Mouse (Mus musculus) embryonic facial prominence, embryonic 12.5 days (tissue): Measurements from ENCODE around the gene Ctnnd2. TPM values are rescaled to one million over a fixed set of nuclear protein-coding genes. Genes with fewer than 3 reads are reported as not detected.

Source experiments
- ATAC-seq: fragments of 200-750 bp; cut with Nextera tagmentation; 2 replicates; pipeline ENCODE4 v1.8.0; 2017; ENCODE audit not compliant: insufficient number of reproducible peaks, insufficient read depth, low FRiP score, low TSS enrichment
- H3K27ac ChIP-seq: fragments of 300-500 bp; sonication (generic); 2 replicates; pipeline ENCODE4 v1.5.1; 2016; ENCODE audit warnings: mild to moderate bottlenecking
- H3K27me3 ChIP-seq: fragments of 300-500 bp; sonication (generic); 2 replicates; pipeline ENCODE4 v1.6.1; 2016; ENCODE audit warnings: mild to moderate bottlenecking, moderate library complexity
- H3K36me3 ChIP-seq: fragments of 300-500 bp; sonication (generic); 2 replicates; pipeline ENCODE4 v1.6.1; 2016; ENCODE audit warnings: mild to moderate bottlenecking
- H3K4me1 ChIP-seq: fragments of 300-500 bp; sonication (generic); 2 replicates; pipeline ENCODE4 v1.6.1; 2016
- H3K4me2 ChIP-seq: fragments of 300-500 bp; sonication (generic); replicated peaks from 2 replicates; pipeline ENCODE4 v1.6.1; 2016; ENCODE audit warnings: mild to moderate bottlenecking, moderate library complexity
- H3K4me3 ChIP-seq: fragments of 300-500 bp; sonication (generic); 2 replicates; pipeline ENCODE4 v1.5.1; 2016; ENCODE audit warnings: mild to moderate bottlenecking
- H3K9ac ChIP-seq: fragments of 300-500 bp; sonication (generic); 2 replicates; pipeline ENCODE4 v1.6.1; 2016; ENCODE audit warnings: mild to moderate bottlenecking, moderate library complexity
- H3K9me3 ChIP-seq: fragments of 300-500 bp; sonication (generic); 2 replicates; pipeline ENCODE4 v1.6.1; 2016; ENCODE audit warnings: mild to moderate bottlenecking, moderate library complexity
- WGBS: fragments of 180-500 bp; shearing (Covaris S2); methylation state at CpG from one replicate; pipeline ENCODE4 v1.1.7; 2016; 5-methylcytosine and 5-hydroxymethylcytosine counted together
- polyA plus RNA-seq: library from polyadenylated mRNA; unstranded; fragments of >200 nt; fragmentation: Nextera tagmentation; extraction: Ambion mirVana; gene quantifications from 2 replicates; pipeline ENCODE4 v1.2.1, GENCODE M21; 2016

Ctnnd2 gene
- polyA plus RNA-seq, 1 experiment from 2014 or later: 13.5 TPM

- Histone ChIP-seq H3K4me3 (no peak overlapping the region), H3K27me3 (no peaks in the 10 kb centered on the region), H3K9ac (no peak overlapping the region), H3K9me3 (no peaks in the 10 kb centered on the region), H3K27ac (no peak overlapping the region), H3K4me1 (no peaks in the 10 kb centered on the region), H3K4me2 (no peak overlapping the region), H3K36me3 (no peaks in the 10 kb centered on the region)
- WGBS: 87% methylated on average over 26 of the region's 26 CpGs
- ATAC-seq: no peak
These were observed 855.2 kb downstream of the Ctnnd2 start for GRCm38 (mm10) chr15:31027448-31028230.

- Histone ChIP-seq H3K9ac (no peak overlapping the region), H3K27ac (no peak overlapping the region), H3K9me3 (no peaks in the 10 kb centered on the region), H3K4me3 (no peak overlapping the region), H3K4me1 (no peaks in the 10 kb centered on the region), H3K36me3 (no peaks in the 10 kb centered on the region), H3K27me3 (no peaks in the 10 kb centered on the region), H3K4me2 (no peak overlapping the region)
- WGBS: 51% methylated on average over 1 of the region's 1 CpGs
- ATAC-seq: no peak
These were observed 872.6 kb downstream of the Ctnnd2 start for GRCm38 (mm10) chr15:31044983-31045382.

GRCm38 (mm10) chr15:31051496-31051895 is 879.1 kb downstream of the Ctnnd2 start:
- Histone ChIP-seq H3K27me3 (no peaks in the 10 kb centered on the region), H3K4me1 (no peaks in the 10 kb centered on the region), H3K9me3 (no peaks in the 10 kb centered on the region), H3K9ac (no peak overlapping the region), H3K36me3 (no peaks in the 10 kb centered on the region), H3K4me2 (no peak overlapping the region), H3K27ac (no peak overlapping the region), H3K4me3 (no peak overlapping the region)
- no peak for ATAC-seq
- 77% methylated on average over 5 of the region's 5 CpGs for WGBS

- H3K9ac ChIP-seq: no peak overlapping the region
- no peaks in the 10 kb centered on the region for H3K36me3 ChIP-seq
- H3K4me1 ChIP-seq: no peaks in the 10 kb centered on the region
- WGBS: 63% methylated on average over 3 of the region's 3 CpGs
- H3K9me3 ChIP-seq: no peaks in the 10 kb centered on the region
- H3K27me3 ChIP-seq: no peaks in the 10 kb centered on the region
- no peak overlapping the region for H3K4me3 ChIP-seq
- no peak for ATAC-seq
- no peak overlapping the region for H3K4me2 ChIP-seq
- no peak overlapping the region for H3K27ac ChIP-seq
These were observed 883.8 kb downstream of the Ctnnd2 start for GRCm38 (mm10) chr15:31056145-31056544.

- Histone ChIP-seq H3K4me2 (no peak overlapping the region), H3K36me3 (no peaks in the 10 kb centered on the region), H3K27ac (no peak overlapping the region), H3K27me3 (no peaks in the 10 kb centered on the region), H3K4me1 (no peaks in the 10 kb centered on the region), H3K9ac (no peak overlapping the region), H3K9me3 (no peaks in the 10 kb centered on the region), H3K4me3 (no peak overlapping the region)
- ATAC-seq: no peak
- 89% methylated on average over 6 of the region's 6 CpGs for WGBS
These were observed 885.9 kb downstream of the Ctnnd2 start for GRCm38 (mm10) chr15:31058315-31058714.

GRCm38 (mm10) chr15:31063734-31064133 is 891.3 kb downstream of the Ctnnd2 start:
- no peaks in the 10 kb centered on the region for H3K36me3 ChIP-seq
- ATAC-seq: no peak
- no peaks in the 10 kb centered on the region for H3K9me3 ChIP-seq
- no peaks in the 10 kb centered on the region for H3K27me3 ChIP-seq
- H3K4me3 ChIP-seq: no peak overlapping the region
- H3K4me2 ChIP-seq: no peak overlapping the region
- no peak overlapping the region for H3K9ac ChIP-seq
- no peaks in the 10 kb centered on the region for H3K4me1 ChIP-seq
- WGBS: 67% methylated on average over 3 of the region's 3 CpGs
- H3K27ac ChIP-seq: no peak overlapping the region

GRCm38 (mm10) chr15:31068127-31068526 is 895.7 kb downstream of the Ctnnd2 start:
- 75% methylated on average over 2 of the region's 2 CpGs for WGBS
- no peak overlapping the region for H3K4me2 ChIP-seq
- no peaks in the 10 kb centered on the region for H3K9me3 ChIP-seq
- H3K27me3 ChIP-seq: no peaks in the 10 kb centered on the region
- H3K4me3 ChIP-seq: no peak overlapping the region
- no peaks in the 10 kb centered on the region for H3K4me1 ChIP-seq
- H3K9ac ChIP-seq: no peak overlapping the region
- H3K27ac ChIP-seq: no peak overlapping the region
- no peaks in the 10 kb centered on the region for H3K36me3 ChIP-seq
- no peak for ATAC-seq

GRCm38 (mm10) chr15:31070311-31070710 is 897.9 kb downstream of the Ctnnd2 start:
- Histone ChIP-seq H3K4me2 (no peak overlapping the region), H3K36me3 (no peaks in the 10 kb centered on the region), H3K27ac (no peak overlapping the region), H3K9ac (no peak overlapping the region), H3K4me3 (no peak overlapping the region), H3K9me3 (no peaks in the 10 kb centered on the region), H3K4me1 (no peaks in the 10 kb centered on the region), H3K27me3 (no peaks in the 10 kb centered on the region)
- WGBS: 83% methylated on average over 5 of the region's 5 CpGs
- no peak for ATAC-seq
